Mouse (Mus musculus) c-Kit-negative CD71-positive TER-119-positive erythroid progenitor cells, embryonic 14.5 days (primary cell): ENCODE data around the gene Col10a1.
"Not testable (repeated sequence)": the region's sequence is repeated elsewhere in the genome, so short reads cannot be mapped to it uniquely, and the experiment has no call there.

Experiments
- DNase-seq: peaks from one replicate; pipeline ENCODE4 v3.0.0-alpha.2; 2013; ENCODE audit warnings: low read depth, low spot score

Col10a1 gene

DNA sequence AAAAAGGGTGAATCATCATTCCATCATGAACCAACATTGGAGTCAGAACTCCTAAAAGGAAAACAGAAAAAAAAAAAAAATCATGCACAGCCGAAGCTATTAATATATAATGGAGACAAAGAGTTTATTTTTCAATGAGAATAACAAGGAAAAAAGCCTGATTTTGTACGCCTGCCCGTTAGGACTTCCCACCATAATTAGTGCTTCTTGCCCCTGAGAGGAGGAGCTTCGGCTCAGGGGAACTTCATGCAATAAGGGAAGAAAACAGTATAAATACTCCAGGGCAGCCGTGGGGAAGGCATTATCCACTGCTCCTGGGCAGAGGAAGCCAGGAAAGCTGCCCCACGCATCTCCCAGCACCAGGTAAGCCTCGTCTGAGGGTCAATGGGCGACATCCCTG, at the start of gene Col10a1:
Gene Col10a1 (plus strand): TSS at position 301 of the 400 bp plus-strand sequence.
- no peak for DNase-seq

DNA sequence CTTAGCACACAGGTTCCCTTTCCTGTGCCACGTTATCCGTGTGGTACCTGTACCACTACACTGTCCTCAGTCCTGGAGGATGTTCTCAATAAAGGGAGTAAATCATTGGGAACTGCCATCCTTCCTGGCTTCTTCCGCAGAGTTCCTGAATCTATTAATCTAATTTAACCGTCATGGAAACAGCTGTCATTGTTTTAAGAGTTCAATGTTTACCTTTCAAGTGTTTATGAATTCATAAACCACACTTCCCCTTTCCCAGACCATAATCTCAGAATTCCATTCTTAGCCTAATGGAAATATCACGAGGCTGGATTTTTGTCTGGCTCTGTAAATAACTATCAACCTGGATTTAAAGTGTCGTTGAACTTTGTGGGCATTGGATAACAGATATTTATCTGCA, 48.8 kb upstream of the Col10a1 start:
- DNase-seq, result no peak

DNA sequence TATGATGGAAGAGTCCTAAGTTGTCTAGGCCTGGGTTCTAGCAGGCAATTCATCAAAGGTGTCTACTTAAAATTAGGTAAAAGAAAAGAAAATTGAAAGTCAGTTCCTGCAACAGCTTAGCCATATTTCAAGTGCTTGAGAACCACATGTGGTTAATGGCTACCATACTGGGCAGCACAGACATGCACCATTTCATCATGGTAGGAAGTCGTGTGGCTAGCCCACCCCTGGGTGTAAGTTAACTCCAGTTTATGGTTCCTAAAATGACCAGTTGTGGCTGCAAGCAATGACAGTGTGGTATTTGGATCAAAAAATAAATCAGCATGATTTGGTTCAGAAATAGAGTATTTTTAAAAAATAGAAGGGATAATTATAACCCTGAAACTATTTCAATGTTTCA, 47.9 kb upstream of the Col10a1 start:
- DNase-seq, result no peak

DNA sequence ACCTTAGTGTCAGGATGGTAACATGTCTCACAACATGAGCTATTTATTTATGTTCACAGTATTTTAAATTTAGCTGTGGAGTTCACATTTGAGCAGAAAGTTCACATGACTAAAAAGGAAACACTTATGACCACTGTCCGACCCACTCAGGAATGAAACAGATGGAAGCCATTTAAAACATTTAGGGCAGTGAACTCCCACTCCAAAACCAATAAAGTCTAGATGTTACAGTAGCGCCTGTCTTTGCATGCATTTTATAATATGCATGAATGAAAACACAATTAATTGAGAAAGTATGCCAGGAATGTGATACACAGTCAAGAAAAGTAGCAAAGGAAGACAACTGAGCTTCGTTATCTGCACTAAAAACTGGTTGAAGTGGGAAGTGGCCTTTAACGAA, 37.6 kb upstream of the Col10a1 start:
- no peak for DNase-seq

DNA sequence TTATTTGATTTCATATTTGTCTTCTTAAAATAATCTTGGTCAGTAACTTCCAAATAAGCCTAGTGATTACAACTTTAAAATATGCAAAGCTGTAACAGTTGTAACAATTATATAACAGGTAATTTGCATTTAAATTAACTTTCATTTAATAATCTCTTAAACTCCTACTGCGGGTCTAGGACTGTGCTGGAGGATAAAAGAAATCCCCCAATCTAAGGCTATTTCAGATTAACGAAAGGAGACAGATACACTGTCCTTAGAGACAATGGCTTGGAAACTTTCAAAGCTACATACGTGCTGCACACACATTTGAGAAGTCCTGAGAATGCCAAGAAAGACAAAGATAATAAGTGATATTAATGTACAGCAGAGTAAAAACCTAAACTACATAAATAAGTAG, 31.5 kb upstream of the Col10a1 start:
- no peak for DNase-seq

DNA sequence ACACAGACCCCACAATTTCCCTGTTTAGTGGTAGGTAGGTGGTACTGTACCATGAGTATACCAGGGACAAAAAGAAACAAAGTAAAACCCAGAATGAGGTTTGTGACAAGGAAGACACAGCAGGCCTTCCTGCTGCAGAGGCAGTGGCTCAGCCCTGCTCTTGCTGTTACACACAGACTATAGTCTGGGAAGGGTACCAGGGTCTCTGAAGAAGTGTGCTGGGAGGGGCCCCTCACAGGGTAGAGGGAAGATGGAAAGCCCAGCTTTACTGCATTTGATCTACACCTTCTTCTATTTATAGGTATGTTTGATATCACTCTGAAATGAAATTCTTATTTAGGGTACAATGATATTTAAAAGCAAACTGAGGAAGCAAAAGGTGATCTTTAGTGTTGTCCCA, 26.0 kb upstream of the Col10a1 start:
- DNase-seq, result no peak

DNA sequence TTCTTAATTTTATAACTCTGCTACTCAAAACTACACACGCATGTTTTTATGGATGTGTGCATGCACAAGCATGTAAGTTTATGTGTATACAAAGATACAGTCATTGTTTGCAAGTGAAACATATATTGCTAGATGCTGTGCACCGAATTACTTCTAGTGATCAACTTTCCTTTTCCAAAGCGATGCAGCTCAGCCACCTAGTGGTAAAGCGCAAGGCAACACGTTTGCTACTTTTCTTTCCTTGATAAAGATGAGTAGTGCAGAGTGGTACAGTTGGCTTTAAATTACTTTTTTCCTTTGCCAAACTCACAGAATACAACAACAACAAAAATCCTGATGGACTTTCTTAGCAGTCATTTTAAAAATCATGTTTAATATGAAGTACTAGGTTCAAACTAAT, 21.6 kb upstream of the Col10a1 start:
- no peak for DNase-seq

DNA sequence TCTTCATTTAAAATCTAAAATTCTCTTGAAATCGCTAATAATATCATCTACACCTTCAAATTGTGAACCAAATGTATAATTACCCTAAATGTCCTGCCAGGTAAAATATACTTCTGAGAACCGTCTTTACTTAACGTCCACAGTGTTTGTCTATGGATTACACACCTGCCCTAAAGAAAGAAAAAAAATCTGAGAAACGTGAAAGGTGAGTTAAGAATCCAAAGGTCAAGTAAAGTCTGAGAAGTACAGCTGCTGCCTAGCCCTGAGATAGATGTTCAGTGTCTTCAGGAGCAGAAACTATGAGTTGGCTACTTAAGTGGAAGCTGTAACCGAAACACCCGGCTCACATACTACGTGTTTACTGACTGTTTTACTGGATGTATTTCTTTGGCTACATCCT, 16.4 kb upstream of the Col10a1 start:
- no peak for DNase-seq

DNA sequence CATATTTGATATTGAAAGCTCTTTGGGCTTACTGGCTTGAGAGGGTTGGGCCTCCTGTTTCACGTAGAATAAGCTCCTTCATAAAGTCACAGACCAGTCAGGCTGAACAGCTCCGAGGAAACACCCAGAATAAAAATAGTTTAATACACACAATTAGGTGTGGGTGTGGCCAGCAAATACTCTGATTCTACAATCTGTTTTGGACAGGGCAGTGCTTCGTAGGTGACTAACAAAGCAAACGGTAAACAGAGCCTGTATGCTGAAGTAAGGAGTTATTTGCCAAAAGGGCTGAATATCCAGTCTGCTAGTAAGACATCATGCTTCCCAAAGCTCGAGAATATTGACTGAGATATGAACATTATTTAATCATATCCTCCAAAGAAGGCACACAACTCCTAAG, 4.1 kb upstream of the Col10a1 start:
- DNase-seq, result no peak

DNA sequence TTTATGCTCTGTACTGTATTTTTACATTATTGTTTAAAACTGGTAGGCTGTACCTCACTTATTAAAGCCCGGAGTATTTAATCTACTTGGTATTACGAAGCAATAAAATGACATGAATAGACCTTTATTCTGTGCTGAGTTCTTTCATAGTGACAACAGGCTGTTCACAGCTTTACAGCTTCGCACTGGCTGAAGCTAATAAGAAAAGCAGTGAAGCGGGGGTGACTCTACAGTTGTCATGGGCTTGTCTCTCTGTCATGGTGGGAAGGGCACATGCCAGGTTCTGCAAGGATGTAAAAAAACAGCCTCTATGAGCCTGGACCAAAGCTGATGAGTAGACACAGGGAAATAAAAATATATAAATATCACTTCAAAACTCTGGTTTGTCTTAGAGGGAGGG, 7.2 kb downstream of the Col10a1 start:
- DNase-seq, result no peak

DNA sequence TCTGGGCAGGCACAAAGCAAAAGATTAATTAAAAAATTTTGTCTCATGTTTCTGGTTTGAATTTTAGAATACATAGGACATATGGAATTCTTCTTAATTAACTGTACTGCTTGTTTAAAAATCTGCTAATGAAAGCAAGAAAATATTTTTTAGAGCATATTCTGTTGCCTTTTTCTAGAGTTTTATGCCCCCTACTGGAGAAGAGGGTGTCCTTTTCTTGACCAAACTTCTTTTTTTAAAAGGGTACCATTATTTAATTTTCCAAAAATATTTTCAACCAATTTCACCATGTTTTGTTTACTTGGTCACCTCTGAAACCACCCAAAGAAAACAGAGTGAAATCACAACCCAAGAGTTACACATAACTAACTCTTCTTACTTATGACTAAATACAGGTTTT, 9.5 kb downstream of the Col10a1 start:
- DNase-seq, result no peak

DNA sequence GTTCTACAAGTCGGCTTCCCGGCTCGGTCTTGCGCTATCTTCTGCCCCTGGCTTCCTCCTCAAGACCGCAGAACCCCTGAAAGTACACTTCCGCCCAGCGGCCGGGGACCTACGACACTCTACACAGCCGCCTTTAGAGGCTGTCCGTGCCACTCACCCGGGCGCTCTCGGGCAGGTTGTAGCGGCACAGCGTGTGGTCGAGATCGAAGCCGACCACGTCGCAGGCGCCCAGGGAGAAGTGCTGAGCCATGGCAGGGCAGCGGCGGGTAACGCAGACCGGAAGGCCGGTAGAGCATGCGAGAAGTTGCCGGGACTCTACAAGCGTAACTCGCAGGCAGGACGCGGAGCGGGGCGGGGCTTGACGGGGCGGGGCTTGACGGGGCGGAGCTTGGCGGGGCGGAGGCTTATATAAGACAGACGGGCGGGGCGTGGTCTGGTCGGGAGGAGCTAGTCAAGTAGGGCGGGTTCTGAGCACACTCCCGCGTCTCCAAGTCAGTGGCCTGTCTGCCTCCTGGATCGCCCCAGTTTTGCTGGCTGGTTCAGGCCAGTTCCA, 28.5 kb downstream of the Col10a1 start, which contains the start of gene Nt5dc1:
Gene Nt5dc1 (minus strand): TSS at position 349 of the 553 bp plus-strand sequence.
- DNase-seq, result peak; percentile 90

DNA sequence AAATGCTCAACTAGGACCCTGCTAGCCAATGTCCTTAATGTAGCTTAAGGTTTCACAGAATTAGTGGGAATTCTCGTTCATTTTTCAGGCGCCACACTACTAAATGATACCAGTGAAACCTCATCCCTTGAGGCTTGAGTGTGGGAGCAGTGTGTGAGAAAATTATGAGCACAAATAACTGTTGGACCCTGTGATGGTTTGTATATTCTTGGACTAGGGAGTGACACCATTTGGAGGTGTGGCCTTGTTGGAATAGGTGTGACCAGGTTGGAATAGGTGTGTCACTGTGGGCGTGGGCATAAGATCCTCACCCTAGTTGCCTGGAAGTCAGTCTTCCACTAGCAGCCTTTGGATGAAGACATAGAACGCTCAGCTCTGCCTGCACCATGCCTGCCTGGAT, 29.0 kb downstream of the Col10a1 start:
- DNase-seq, result not testable (repeated sequence)

DNA sequence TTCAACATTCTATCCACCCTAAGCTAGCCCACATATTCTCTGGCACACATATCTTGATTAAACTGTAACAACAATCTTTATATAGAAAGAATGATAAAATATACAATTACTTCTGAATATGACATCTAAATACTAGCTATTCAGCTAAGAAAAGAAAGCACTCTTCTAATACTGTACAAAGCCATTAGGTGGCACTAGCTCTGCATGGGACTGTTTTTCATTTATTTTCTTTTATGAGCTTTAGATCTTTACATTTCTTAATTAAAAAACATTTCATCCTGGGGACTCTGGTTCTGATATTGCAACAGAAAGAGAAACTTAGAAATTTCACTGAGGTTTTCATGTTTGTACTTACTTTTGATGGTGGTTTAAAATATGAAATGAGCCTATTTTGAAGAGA, 42.0 kb downstream of the Col10a1 start:
- no peak for DNase-seq

DNA sequence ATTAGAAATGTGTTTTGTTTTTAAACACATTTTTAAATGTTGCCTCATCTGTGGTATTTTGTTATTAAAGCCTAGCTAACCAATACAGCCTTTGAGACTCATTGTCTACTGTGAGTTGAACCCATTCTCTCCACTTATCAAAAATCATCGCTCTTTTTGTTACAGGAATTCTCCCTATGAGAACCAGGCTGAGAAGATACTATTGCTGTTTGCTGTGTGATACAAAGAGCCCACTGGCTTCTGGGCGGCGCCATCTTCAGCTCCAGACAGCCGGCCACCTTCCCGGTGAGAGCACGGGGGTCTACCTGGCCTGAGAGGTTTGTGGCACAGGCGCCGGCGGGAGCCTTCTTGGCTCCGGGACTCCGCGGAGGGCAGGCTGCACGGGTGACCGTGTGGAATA, 44.4 kb downstream of the Col10a1 start:
- DNase-seq, result not testable (repeated sequence)
